In genomic region chr14:62342643-62343144, GRCm38 (mm10) we compare ENCODE assay signal across 8 mouse cellular contexts. TPM values are rescaled to one million over a fixed set of nuclear protein-coding genes. Genes with fewer than 3 reads are reported as not detected.
DNase-seq lines count a peak whose midpoint lies in the region; ATAC-seq lines count a peak whose summit lies in the region.

No protein-coding gene starts in this region.

- peak; percentile 90 for DNase-seq in heart, adult 11 months
- DNase-seq in heart, postnatal 36 days: no peak
- peak; percentile 52 for DNase-seq in brain, adult 2 months (ENCODE audit: low read depth, low spot score)
- DNase-seq in lung, postnatal 14 days: peak; percentile 14
- no peak for DNase-seq in left cerebral cortex, postnatal 4 days
- no peak for DNase-seq in kidney, postnatal 10 days
- DNase-seq in right cerebral cortex, postnatal 25 days: no peak

- peaks cover 61% of the 10 kb centered on the region for H3K4me1 ChIP-seq in heart, embryonic 13.5 days

- H3K27ac ChIP-seq in heart, embryonic 13.5 days (replicated peaks): peak overlapping the region; percentile 67

- no peak overlapping the region for H3K4me3 ChIP-seq in heart, embryonic 13.5 days

- peak overlapping the region; percentile 43 for H3K4me2 ChIP-seq in heart, embryonic 13.5 days

- peaks cover 6% of the 10 kb centered on the region; the same call in 1 of the 2 replicates for H3K36me3 ChIP-seq in heart, embryonic 13.5 days

- WGBS in heart, embryonic 13.5 days: 44% methylated on average over 10 of the region's 10 CpGs

- H3K27me3 ChIP-seq in heart, embryonic 13.5 days (replicated peaks): no peaks in the 10 kb centered on the region

- peak overlapping the region; percentile 61 for H3K9ac ChIP-seq in heart, embryonic 13.5 days

- no peak for ATAC-seq in heart, embryonic 13.5 days (ENCODE audit: extremely low read depth, insufficient number of reproducible peaks, low FRiP score, low TSS enrichment)

- intact Hi-C loops in heart, postnatal 36 days (cut with DNase I): no loop called here
- intact Hi-C loops in left cerebral cortex, postnatal 4 days (cut with DNase I): no loop called here

- no peaks in the 10 kb centered on the region for H3K9me3 ChIP-seq in heart, embryonic 13.5 days

RNA-seq across cellular contexts. Expression of gene Dleu7, which starts 49.8 kb away (rescaled TPM):
- not detected for total RNA-seq in heart, postnatal 36 days (2021)
- polyA plus RNA-seq in heart, embryonic 13.5 days (2015; fragmentation: Nextera tagmentation; extraction: Ambion mirVana): 1.1 and 1.2 TPM in 2 replicates
- total RNA-seq in left cerebral cortex, postnatal 4 days (2021): 10 to 100 TPM; 11.6 to 11.9 TPM

RNA-seq across cellular contexts. Expression of gene Rnaseh2b, which starts 50.3 kb away (rescaled TPM):
- total RNA-seq in heart, postnatal 36 days (2021): 10 to 100 TPM in 1 of 2 experiments, 1 to 10 TPM in 1; 9.6 to 11.1 TPM
- polyA plus RNA-seq in heart, embryonic 13.5 days (2015; fragmentation: Nextera tagmentation; extraction: Ambion mirVana): 53.4 and 59.4 TPM in 2 replicates
- total RNA-seq in left cerebral cortex, postnatal 4 days (2021): 10 to 100 TPM; 22.0 to 24.0 TPM

Comparison
In these comparisons a context has a peak if more than half of its experiments do, and no peak if none do; other contexts are left out.
1. DNase-seq: peak in heart, adult 11 months (single experiment), brain, adult 2 months (single experiment) and lung, postnatal 14 days (single experiment); none in heart, postnatal 36 days (0 of 2), left cerebral cortex, postnatal 4 days (single experiment), kidney, postnatal 10 days (single experiment) and right cerebral cortex, postnatal 25 days (single experiment).
2. RNA of gene Dleu7, which starts 49.8 kb away (total RNA-seq): 11.6 to 11.9 TPM in left cerebral cortex, postnatal 4 days; not detected in heart, postnatal 36 days; every median in the first group is over 10 times any median in the second.